Mouse (Mus musculus) gastrocnemius, adult 2 months (tissue): ENCODE results near the gene Camta1. TPM values are rescaled to one million over a fixed set of nuclear protein-coding genes. Genes with fewer than 3 reads are reported as not detected.
A peak's percentile ranks its signal among the peaks of the same experiment; 100 is the strongest.

ENCODE experiments used
- DNase-seq: peaks from one replicate; pipeline ENCODE4 v3.0.0; 2022
- H3K27ac ChIP-seq: fragments of 200-600 bp; 2 replicates; pipeline ENCODE4 v1.8.1; 2022; ENCODE audit warnings: mild to moderate bottlenecking
- H3K4me3 ChIP-seq: fragments of 200-600 bp; 2 replicates; pipeline ENCODE4 v1.8.1; 2022; ENCODE audit warnings: mild to moderate bottlenecking, moderate library complexity
- CTCF ChIP-seq: fragments of 200-600 bp; IDR thresholded peaks from 2 replicates; pipeline ENCODE4 v1.8.1; 2022; ENCODE audit warnings: antibody characterized with exemption, mild to moderate bottlenecking, moderate library complexity
- intact Hi-C: fragments of 180-260 bp; cut with DNase I; formaldehyde crosslinking; loops from one replicate; pipeline ENCODE4 v1.15.1; 2025
- total RNA-seq, 2 experiments: library from RNA; stranded (reverse); gene quantifications; 2 replicates each; pipeline ENCODE4 v1.2.3; 2021

Camta1 gene
- total RNA-seq, 2 experiments from 2014 or later = 95.9 to 126 TPM

DNA sequence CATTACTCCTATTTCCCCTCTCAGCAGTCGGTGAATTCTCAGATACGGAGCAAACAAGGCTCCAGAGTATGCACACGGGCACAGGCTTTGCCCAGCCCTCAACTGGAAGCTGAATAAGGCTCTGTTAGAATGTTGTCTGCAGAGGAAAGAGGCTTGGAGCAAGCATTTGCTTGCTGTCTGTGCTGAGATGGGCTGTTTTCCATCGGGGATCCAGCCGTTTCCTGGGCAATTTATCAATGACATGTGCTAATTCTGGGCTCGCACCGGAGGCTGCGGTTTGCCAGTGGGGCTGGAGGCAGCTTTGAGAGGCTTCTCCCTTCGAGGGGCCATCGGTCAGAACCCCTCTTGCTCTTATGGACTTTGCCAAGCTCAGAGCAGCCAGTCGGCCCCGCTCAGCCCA lies 506.2 kb downstream of the Camta1 start:
- TF ChIP-seq CTCF = no peak
- H3K4me3 ChIP-seq = no peak overlapping the region
- intact Hi-C loops = no loop called here
- DNase-seq = no peak
- no peak overlapping the region for H3K27ac ChIP-seq

DNA sequence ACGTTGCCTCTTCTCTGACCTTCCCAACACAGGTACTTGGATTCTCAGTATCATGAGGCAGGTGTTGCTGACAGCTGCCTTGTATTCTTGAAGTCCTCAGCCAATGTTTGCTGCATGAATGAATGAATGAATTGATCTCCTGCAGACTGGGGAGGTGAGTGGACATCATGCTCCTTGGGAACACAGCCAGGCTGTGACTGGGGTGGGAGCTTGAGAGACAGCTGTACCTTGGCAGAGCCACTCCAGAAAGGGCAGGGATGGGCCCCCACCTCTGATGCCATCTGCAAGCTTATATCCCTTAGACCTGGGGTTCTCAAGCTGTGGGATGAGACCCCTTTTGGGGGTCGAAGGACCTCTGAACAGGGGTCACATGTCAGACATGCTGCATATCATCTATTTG lies 508.9 kb downstream of the Camta1 start:
- no peak overlapping the region for H3K4me3 ChIP-seq
- H3K27ac ChIP-seq = no peak overlapping the region
- no peak for TF ChIP-seq CTCF
- no peak for DNase-seq
- intact Hi-C loops = no loop called here

DNA sequence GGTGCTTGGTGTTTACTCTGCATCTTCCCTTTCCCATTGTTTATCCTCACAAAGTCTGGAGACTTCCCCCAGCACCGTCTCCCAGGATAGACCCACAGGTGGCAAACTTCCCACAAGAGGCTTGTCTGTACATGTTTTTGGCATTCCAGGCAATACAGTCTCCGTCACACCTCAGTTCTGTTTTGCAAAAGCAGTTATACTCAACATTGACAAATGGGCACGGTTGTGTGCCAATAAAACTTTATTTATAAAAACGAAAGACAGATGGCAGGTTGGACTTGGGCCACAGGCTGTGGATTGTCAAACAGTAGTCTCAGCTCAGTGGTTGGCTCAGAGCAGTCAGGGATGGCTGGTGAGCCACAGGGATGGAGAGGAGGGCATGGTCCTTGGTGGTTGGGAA lies 509.4 kb downstream of the Camta1 start:
- DNase-seq = no peak
- intact Hi-C loops = no loop called here

DNA sequence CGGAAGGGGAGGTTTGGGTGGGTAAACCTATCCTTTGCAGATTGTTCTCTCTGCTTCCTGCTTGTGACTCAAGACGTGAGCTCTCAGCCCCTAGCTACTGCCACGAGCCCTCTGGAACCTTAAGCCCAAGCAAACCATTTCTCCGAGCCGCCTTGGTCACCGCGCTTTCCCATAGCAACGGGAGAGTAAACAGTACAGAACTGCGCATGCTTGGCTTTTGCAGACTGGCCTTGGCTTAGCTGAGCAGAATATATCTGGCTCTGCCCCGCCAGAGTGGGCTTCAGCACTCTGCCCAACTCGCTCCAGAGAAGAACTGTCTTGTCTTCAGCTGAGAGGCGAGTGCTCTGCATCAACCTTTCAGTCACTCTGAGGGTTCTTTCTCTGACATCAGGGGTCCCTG lies 509.9 kb downstream of the Camta1 start:
- TF ChIP-seq CTCF = no peak
- H3K27ac ChIP-seq = no peak overlapping the region
- no peak for DNase-seq
- no peak overlapping the region for H3K4me3 ChIP-seq
- intact Hi-C loops = no loop called here

More for the DNA sequence above, 509.4 kb downstream of the Camta1 start:
- TF ChIP-seq CTCF = no peak
- Histone ChIP-seq H3K27ac (no peak overlapping the region), H3K4me3 (no peak overlapping the region)

DNA sequence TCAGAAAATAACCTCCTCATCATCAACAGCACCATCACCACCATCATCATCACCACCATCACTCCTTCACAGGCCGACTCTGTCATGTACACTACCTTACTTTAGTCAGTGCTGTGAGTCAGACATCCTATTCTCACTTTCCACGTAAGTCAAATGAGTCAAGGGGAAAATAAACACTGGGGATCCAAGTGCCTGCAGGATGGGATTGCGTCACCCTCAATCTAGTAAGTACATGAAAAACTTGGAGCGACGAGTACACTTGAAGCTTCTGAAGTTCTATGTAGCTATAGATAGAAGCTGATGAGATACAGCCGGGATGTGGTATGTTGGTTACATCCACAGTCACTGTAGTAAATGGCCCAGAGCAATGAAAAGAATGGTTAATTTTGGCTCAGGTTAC lies 514.1 kb downstream of the Camta1 start:
- no peak overlapping the region for H3K27ac ChIP-seq
- TF ChIP-seq CTCF = no peak
- intact Hi-C loops = no loop called here
- H3K4me3 ChIP-seq = no peak overlapping the region
- DNase-seq = no peak

DNA sequence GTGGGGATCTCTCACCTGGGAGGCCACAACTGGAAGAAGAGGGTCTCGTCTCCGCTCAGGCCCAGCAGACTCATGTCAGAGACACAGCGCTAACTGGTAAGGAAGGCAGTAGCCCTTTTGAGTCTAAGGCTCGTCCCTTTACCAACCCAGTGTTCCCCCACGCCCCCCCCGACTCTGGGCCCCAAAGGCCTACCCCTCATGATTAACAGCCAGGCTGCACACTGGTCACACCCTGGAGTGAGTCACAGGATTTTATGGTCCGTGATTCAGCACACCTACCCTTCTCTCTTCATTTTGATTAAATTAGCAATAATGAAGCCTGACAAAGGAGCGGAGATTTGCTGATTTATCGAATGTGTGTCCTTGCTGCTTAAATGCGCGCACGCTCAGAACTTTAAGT lies 515.0 kb downstream of the Camta1 start:
- no peak overlapping the region for H3K27ac ChIP-seq
- intact Hi-C loops = no loop called here
- TF ChIP-seq CTCF = no peak
- DNase-seq = no peak
- H3K4me3 ChIP-seq = no peak overlapping the region

DNA sequence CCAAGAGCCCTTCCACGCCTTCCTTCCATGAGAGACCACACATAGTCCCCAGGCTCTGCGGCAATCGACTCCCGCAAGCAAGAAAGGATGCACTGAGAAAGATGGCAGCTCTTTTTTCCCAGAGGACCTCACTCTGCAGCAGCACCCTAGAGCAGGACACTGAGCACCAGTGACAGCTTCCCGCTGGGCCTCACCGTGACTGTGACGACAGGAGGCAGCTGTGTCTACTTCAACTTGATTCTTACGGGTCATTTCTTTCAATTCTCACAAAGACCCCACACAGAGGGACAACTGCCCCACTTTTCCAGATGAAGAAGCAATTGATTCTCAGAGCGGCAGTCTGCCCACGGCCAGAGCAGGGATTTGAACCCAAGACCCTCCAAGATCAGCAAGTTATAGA lies 516.9 kb downstream of the Camta1 start:
- intact Hi-C loops = no loop called here
- peak; percentile 1 for DNase-seq
- Histone ChIP-seq H3K4me3 (no peak overlapping the region), H3K27ac (no peak overlapping the region)
- TF ChIP-seq CTCF = no peak

DNA sequence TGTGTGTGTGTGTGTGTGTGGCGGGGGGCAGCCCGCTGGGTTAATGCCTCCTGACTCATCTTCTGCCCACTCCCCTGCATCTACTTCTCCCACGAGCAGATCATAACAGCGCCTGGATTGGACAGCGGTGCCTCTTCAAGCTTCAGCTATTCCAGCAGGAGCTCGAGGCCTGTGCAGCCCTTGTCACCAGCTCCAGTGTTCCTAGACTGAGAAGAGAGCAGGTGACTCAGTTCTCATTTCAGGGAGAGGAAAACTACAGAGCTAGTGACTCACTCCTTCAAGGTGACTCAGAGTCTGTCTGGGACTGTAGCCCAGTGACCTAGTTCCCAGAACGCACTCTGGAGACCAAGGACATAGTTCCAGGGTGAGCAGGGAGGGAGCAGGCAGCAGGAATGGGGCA lies 522.3 kb downstream of the Camta1 start:
- peak; percentile 33 for DNase-seq
- no peak for TF ChIP-seq CTCF
- H3K27ac ChIP-seq = no peak overlapping the region

DNA sequence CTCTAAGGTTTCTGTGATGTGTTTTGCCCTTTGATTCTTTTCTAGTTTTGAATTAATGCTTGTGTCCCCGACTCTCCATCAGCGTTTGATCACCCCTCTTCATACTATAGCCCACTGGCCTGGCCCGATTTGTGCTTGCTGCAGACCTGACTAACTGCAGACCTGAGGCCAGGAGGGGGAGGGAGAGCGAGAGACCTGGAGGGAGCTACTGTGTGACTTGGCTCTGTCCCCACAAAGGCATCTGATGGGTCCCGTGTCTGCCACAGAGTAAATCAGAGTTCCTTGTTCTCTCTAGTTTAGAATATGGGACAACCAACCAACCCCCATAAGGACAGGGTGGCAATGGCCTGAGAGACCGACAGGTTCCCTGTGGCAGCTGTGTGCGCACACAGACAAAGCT lies 522.7 kb downstream of the Camta1 start:
- Histone ChIP-seq H3K4me3 (no peak overlapping the region), H3K27ac (no peak overlapping the region)
- intact Hi-C loops = no loop called here
- TF ChIP-seq CTCF = no peak
- DNase-seq = no peak

More for the DNA sequence above, 522.3 kb downstream of the Camta1 start:
- intact Hi-C loops = no loop called here
- no peak overlapping the region for H3K4me3 ChIP-seq

DNA sequence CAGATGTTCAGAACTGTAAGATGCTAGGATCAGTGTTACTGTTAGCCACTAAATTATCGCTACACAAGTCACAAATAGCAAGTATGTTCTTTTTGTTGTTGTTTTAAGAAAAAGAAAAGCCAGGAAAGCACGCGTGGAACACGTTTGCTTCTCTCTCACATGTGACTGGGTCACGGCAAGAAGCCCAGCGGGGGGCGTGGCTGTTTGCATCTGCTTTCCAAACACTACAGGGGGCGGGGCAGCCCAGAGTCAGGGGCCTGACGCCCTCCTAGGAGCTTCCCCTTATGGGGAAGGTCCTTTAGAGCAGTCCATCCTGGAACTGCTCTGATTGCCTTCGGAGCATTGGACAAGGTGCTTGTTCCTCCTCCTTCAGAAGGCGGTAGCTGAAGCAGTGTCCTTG lies 524.1 kb downstream of the Camta1 start:
- intact Hi-C loops = no loop called here
- Histone ChIP-seq H3K4me3 (no peak overlapping the region), H3K27ac (no peak overlapping the region)
- no peak for TF ChIP-seq CTCF
- no peak for DNase-seq

DNA sequence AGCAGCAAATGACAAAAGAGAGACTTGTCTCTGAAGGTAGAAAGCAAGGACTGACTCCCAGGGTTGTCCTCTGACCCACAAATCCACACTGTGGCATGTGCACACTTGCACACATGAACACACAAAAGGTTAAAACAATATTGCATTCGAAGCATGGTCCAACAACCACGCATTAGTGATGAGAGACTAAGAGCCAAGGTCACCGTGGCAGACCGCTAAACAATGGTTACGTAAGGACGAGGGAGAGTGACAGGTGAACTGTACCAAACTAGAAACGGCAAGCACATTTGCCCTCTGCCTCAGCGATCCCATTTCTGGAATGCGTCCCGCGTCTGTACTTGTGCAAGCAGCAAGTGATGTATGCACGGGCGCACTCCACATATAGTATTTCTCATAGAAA lies 525.3 kb downstream of the Camta1 start:
- intact Hi-C loops = no loop called here
- no peak overlapping the region for H3K27ac ChIP-seq
- DNase-seq = no peak
- H3K4me3 ChIP-seq = no peak overlapping the region
- TF ChIP-seq CTCF = no peak

DNA sequence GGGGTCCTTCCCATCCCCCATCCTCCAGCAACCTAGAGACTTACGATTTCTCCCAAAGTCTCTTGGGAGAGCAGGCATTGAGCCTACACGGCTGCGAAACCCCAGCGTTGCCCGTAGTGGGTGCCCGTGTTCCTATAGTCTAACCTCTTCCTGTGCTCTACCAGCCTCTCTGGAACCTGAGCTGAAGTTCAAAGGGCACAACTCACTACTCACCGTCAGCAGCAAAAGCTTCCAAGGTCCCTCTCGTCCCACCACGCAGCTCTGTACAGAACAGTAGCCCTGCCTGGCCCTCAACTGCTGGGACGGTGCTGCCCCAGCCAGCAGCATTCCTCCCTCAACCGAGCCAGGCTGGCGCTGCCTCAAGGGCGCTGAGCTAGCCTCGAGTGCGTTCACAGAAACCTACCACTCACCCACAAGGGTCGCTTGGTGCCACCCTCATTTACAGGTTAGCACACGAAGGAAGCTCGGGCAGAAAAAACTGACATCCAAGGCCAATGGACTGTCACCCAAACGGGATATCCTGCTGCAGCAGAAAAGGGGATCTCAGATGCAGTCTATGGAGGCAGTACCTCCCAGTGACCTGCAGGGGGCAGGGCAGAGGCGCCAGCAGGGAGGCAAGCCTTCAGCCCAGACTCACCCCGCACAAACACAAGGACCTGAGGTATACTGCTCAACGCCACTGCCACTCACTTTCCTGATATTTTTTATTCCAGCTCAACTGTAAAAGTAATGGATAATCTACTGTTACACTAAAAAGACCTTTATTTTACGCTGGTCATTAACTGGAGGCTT lies 526.5 kb downstream of the Camta1 start:
- TF ChIP-seq CTCF = peak; percentile 87
- no peak overlapping the region for H3K4me3 ChIP-seq
- no peak overlapping the region for H3K27ac ChIP-seq
- intact Hi-C loops = no loop called here
- DNase-seq = peak; percentile 54

DNA sequence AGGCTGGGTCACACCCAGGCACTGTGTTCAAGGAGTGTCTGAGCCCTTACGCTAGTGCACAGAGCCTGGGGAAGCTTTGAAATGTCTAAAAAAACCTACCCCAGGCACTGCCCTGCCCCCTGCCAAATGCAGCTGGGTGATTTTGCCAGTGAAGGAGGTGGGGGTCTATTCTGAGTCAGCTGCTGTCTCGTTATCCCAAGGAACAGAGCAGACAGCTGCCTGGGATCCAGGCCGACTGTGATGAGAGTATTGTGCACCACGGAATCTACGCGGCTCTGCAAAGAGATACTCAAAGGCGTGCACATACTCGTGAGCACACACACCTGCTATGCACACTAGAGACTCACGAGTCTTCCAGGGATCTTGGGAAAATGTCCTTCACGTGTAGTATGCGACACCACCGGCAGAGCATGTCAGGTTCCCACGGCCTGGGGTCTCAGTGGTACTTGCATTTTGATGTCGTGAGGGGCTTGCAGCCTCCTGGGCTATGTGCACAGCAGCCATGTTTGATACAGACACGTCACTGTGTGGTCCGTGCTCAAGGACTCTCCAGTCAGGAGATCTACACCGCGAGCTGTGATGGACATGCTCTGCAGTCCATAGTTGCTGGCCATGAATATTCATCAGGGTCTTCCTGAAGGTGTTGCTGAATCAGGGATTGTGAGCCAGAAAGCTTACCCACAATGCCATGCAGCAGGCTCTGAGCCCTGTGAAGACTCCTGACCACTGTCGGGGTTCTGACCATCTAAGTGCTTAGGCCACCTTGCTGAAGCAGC lies 529.4 kb downstream of the Camta1 start:
- H3K4me3 ChIP-seq = no peak overlapping the region
- no peak for TF ChIP-seq CTCF
- intact Hi-C loops = no loop called here
- peak; percentile 0 for DNase-seq
- H3K27ac ChIP-seq = no peak overlapping the region

DNA sequence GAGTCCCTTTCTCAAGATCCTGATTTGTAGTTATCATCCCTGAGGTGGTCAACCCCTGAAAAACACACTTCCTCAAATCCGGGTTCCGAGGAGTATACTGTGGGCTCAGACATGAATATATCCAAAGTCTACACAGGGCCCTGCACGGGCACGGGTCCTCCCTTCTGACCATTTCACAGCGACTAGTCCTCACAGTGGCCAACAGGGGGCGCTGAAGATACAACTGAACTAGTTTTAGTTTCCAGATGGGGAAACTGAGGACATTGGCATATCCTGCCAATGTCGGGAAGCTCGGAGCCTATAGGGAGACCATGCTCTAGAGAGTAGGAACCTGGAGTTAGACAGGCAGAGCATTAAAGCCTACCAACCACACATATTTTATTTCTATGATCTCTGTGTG lies 530.7 kb downstream of the Camta1 start:
- no peak for DNase-seq
- Histone ChIP-seq H3K27ac (no peak overlapping the region), H3K4me3 (no peak overlapping the region)
- intact Hi-C loops = no loop called here
- TF ChIP-seq CTCF = peak; percentile 45
